Comparison of ENCODE assay signal across 8 mouse cellular contexts in the genomic region with DNA sequence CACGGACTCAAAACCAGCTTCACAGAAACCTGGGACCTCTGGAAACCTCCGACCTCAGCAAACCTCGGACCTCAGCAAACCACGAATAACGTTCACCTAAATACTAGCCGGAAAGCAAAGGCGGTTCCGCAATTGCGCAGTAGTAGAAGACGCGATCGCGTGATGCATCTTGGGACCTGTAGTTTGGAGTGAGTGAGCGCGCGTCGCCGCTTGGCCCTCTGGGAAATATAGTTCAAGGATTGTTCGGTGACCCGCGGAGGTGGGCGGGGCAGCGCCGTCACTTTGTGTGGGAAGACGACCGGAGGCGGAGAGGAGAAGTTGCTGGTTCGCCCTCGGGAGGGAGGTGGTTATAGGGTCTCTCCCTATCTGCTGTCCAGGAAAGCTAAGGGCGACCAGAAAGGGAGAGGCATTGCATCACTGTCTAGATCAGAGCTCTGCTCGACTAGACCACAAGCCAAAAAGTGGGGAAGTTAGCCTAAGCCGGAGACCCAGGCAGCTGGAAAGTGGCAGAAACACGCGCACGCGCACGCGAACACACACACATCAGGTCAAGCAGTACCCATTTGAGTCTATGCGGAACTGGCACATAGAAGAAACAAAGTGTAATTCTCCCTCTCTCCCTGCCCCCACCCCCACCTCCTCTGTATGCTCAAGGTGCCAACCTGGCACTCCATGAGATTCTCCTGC. TPM values are rescaled to one million over a fixed set of nuclear protein-coding genes. Genes with fewer than 3 reads are reported as not detected.
DNase-seq lines count a peak whose midpoint lies in the region; ATAC-seq lines count a peak whose summit lies in the region.

A gene (minus strand): TSS at position 179 of the 687 bp plus-strand sequence.

- H3K4me3 ChIP-seq in lung, embryonic 16.5 days (ENCODE audit: low read length), result peak within 1 kb of the TSS; percentile 75

- peak; percentile 98 for ATAC-seq in hematopoietic stem cell, adult 5-6 weeks (replicated peaks in 1 of 2; ENCODE audit: insufficient read depth in 1 of 2, low FRiP score in 2 of 2, low TSS enrichment in 1 of 2, low read depth in 1 of 2, poor library complexity in 2 of 2, severe bottlenecking in 2 of 2)
- ATAC-seq in lung, embryonic 16.5 days (ENCODE audit: low read depth), result peak; percentile 98

- H3K9me3 ChIP-seq in lung, embryonic 16.5 days (ENCODE audit: control insufficient read depth, low read length), result no peaks in the 10 kb centered on the region

- H3K27me3 ChIP-seq in lung, embryonic 16.5 days (ENCODE audit: control insufficient read depth, insufficient read depth, low read depth, low read length), result no peaks in the 10 kb centered on the region

- H3K27ac ChIP-seq in lung, embryonic 16.5 days (ENCODE audit: low read length), result peak within 1 kb of the TSS; percentile 87

- peak; percentile 97 for DNase-seq in MEL-GATA-1-ER (ENCODE audit: extremely low read depth, low read depth)
- DNase-seq in cerebellum, adult 8-10 months, result peak; percentile 94
- DNase-seq in forelimb bud, embryonic 11.5 days (ENCODE audit: low read depth, low spot score), result peak; percentile 98
- peak; percentile 96 for DNase-seq in layer of hippocampus, adult 9-10 months (ENCODE audit: low spot score)
- DNase-seq in ovary, postnatal 10 days (ENCODE audit: low spot score), result peak; percentile 70
- DNase-seq in thymus, postnatal 10 days (ENCODE audit: low spot score in 2 of 2), result peak; percentile 89 to 90

- peaks cover 11% of the 10 kb centered on the region; the same call in 1 of the 2 replicates for H3K36me3 ChIP-seq in lung, embryonic 16.5 days (ENCODE audit: control insufficient read depth, insufficient read depth, low read length)

- peak within 1 kb of the TSS; percentile 71 for H3K9ac ChIP-seq in lung, embryonic 16.5 days (ENCODE audit: low read length)

- peaks cover 9% of the 10 kb centered on the region for H3K4me1 ChIP-seq in lung, embryonic 16.5 days (replicated peaks; ENCODE audit: control insufficient read depth, insufficient read depth, low read length)

- WGBS in lung, embryonic 16.5 days, result under 1% methylated on average over 39 of the region's 39 CpGs

- peak within 1 kb of the TSS; percentile 92 for H3K4me2 ChIP-seq in lung, embryonic 16.5 days (ENCODE audit: low read depth, low read length)

RNA-seq across cellular contexts. Expression of the gene that starts here (rescaled TPM):
- 37.4 and 38.4 TPM in 2 replicates for total RNA-seq in hematopoietic stem cell, adult 5-6 weeks (2017)
- polyA plus RNA-seq in lung, embryonic 16.5 days (2015; fragmentation: Nextera tagmentation; extraction: Ambion mirVana), result 28.3 and 28.6 TPM in 2 replicates

Comparison
In these comparisons a context has a peak if more than half of its experiments do, and no peak if none do; other contexts are left out.
1. Peak in every context shown above with its lines: DNase-seq, ATAC-seq, H3K4me3 ChIP-seq and H3K27ac ChIP-seq.